Mouse (Mus musculus) gastrocnemius, postnatal 4 days (tissue): ENCODE results near the gene Sec61b. TPM values are rescaled to one million over a fixed set of nuclear protein-coding genes. Genes with fewer than 3 reads are reported as not detected.

Experiments used
- DNase-seq, 2 experiments: peaks; one replicate each; pipeline ENCODE4 v3.0.0; 2021 to 2022; ENCODE audit warnings: low spot score in 2 of 2, mixed read lengths in 2 of 2
- long read RNA-seq, 2 experiments: library from polyadenylated mRNA; stranded (forward); transcript quantifications; one replicate each; pipeline ENCODE4 v2.0.0; 2021
- total RNA-seq, 2 experiments: library from RNA; stranded (reverse); gene quantifications; 2 replicates each; pipeline ENCODE4 v1.2.3; 2021

The Sec61b gene
- 10 to 100 TPM; 73.0 to 74.5 TPM for total RNA-seq
- long read RNA-seq, experiment 1, transcript Sec61b-201 (4 exons, 564 nt): major isoform, 42 of 46 reads
- long read RNA-seq, experiment 1, partial matches to known transcripts: 3 of 46 reads
- long read RNA-seq, experiment 1, other reads (novel, unspliced or antisense): 0 of 46 reads
- long read RNA-seq, experiment 2, transcript Sec61b-201 (4 exons, 564 nt): major isoform, 35 of 42 reads
- long read RNA-seq, experiment 2, partial matches to known transcripts: 5 of 42 reads
- long read RNA-seq, experiment 2, other reads (novel, unspliced or antisense): 1 of 42 reads

DNA sequence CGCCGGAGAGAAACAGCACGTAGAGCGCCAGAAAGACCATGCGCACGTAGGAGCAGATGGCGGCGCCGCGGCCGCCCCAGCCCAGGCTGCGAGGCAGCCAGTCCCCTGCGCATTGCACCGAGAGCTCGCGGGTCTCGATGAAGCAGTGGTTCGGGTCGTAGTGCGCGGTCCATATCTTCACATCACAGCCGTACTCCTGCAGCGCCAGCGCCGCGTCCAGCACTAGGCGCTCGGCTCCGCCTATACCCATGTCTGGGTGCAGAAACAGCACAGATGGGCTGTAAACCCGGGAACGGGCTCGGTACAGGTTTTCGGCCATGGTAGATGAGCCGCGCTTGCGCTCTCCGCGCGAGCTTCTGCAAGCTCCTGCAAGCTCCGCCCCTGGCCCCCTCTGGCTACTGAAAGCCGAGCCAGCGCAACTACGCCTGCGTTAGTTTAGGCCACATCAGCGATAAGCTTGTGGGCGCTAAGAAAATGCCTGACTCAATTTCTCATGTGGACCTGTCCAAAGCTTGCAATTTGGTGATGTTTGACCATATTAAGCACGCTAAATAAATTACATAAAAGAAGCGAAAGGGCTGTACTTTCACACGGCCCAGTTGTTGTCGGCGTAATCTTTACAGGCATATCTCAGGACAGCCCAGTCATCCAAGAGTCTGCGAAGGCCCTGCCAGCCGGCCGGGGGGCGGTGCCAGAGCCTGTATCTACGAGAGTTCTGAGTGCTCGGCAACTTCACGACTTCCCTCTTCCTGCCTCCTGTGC is at the start of gene Sec61b, which contains the start of gene Alg2:
TSS of gene Sec61b (plus strand) at position 691 of the 762 bp plus-strand sequence.
TSS of gene Alg2 (minus strand) at position 366 of the 762 bp plus-strand sequence.
- DNase-seq: peak; percentile 88 to 97

DNA sequence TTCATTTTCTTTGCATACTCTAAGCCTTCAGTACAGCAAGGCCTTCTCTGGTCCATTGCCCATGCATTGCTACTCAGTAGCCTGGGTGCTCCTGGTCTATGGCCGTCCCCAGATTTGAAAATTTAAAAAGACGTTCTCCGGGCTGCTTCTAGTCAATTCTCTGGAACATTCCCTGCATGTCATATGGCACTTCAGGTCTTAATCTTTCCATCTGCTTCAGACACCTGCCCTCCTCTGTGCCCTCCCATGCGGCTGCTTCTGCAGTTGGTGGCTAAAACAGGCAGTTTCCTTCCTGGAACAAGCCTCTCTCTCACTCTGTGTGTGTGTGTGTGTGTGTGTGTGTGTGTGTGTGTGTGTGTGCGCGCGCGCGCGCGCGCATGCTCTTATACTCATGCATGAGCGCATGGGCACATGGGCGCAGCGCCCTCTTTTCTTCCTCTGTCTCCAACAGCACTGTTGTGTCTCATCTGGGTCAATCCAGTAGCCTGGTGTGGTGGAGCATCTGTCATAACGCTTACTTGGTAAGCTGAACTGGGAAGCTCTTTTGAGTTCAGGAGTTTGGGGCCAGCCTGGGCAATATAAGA is 49.1 kb upstream of the Sec61b start:
- DNase-seq: no peak

DNA sequence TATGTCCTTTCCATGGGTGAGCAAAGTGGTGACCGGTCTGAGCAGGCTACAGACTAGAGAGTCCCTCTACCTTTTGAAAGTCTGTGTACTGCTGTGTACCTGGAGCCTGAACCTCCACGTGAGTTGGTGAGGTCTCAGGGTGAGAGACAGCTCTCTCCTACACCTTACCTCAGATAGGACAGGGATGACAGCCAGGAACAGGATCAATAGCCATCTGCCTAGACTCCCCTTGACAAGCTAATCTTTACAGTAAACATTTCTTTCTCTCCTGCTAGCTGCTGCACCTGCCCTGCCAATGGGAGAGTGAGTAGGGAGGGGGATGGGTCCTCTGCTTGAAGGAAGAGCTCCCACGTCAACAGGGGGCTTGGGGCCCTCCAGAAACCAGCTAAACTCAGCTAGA is 46.9 kb upstream of the Sec61b start:
- no peak for DNase-seq

GRCm38 (mm10) chr4:47430557-47430956 is 43.9 kb upstream of the Sec61b start:
- DNase-seq: no peak

GRCm38 (mm10) chr4:47431081-47431480 is 43.4 kb upstream of the Sec61b start:
- no peak for DNase-seq

- no peak for DNase-seq
Observed at GRCm38 (mm10) chr4:47432766-47433165, 41.7 kb upstream of the Sec61b start.

DNA sequence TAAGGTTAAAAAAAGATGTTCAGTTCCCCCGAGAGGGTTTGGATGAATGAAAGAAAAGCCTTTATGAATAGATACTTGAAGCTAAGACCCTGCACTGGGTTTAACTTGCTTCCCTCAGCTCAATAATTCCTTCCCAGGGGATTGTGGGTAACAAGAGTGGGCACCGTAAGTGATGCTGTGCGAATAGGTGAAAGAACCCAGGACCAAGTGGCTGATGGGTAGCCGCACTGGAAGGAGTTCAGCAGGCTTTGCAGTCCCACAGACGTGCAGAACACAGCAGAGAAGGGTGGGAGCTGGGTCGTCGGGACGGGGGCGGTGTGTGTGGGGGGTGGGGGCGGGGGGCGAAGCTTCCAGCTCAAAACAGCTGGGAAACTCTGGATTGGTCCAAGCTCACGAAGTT is 39.3 kb upstream of the Sec61b start:
- no peak for DNase-seq

GRCm38 (mm10) chr4:47435566-47436360 is 38.7 kb upstream of the Sec61b start:
- no peak for DNase-seq

DNA sequence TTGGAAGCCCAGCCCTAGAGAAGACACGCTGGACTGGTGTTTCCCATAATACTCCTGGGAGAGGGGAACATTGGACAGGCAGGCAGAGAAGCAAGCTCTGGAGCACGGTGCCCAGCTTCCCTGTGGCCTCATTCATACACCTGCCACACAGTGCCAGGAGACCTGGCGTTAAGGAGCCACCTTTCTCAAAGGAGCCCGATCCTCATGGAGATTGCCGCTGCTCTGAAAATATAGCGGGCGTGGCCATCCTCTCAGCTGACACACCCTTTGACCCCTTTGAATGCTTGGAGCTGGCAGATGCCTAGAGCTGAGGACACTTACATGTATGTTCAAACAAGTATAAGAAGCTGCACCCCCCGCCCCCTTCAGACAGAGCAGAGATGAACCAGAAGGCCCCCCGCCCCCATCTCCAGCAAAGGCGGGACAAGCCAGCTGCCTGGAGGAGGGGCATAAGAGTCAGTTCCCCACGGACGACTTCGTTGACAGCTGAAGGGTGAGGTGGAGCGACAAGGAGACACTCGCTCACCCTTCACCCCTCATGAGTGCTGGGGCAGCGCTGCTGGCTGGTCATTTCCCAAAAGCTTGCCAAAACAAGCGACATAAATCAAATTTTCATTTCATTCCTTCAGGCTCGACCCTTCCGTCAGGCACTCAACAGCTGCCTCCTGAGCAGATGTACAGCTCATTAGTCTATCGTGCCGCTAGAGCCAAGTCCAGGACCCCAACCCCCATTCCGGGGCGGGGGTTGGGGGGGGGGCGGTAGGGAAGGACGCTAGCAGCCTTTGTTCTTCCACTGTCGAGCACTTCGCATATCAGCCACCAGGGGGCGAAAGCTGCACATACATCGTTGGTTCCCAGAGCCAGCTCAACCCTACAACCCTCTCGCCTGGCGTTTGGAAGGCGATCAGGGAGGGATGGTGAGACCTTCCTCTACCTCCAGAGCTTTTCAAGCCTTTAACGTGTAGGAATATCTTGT is 36.8 kb upstream of the Sec61b start:
- peak; percentile 79 to 85 for DNase-seq

GRCm38 (mm10) chr4:47438956-47439355 is 35.5 kb upstream of the Sec61b start:
- DNase-seq: no peak

GRCm38 (mm10) chr4:47440951-47441350 is 33.5 kb upstream of the Sec61b start:
- DNase-seq: no peak

DNA sequence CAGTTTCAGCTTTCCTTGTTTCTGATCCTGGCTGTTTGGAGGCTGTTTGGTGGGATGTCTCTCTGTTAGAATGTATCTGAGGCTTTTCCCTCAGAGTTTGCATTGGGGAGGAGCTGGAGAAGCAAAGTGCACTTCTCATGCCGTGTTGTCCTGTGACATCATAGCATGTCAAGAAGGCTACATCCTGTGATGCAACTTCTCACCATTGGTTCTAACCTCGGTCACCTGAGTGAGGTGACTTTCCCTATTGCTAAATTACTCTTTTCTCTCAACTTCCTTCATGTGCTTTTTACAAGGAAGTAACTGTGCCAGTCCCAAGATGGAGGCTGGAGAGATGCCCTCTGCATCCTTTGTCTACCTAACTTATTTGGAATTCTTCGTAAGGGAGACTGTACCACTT is 25.9 kb upstream of the Sec61b start:
- DNase-seq: no peak

GRCm38 (mm10) chr4:47449116-47449515 is 25.3 kb upstream of the Sec61b start:
- no peak for DNase-seq

DNA sequence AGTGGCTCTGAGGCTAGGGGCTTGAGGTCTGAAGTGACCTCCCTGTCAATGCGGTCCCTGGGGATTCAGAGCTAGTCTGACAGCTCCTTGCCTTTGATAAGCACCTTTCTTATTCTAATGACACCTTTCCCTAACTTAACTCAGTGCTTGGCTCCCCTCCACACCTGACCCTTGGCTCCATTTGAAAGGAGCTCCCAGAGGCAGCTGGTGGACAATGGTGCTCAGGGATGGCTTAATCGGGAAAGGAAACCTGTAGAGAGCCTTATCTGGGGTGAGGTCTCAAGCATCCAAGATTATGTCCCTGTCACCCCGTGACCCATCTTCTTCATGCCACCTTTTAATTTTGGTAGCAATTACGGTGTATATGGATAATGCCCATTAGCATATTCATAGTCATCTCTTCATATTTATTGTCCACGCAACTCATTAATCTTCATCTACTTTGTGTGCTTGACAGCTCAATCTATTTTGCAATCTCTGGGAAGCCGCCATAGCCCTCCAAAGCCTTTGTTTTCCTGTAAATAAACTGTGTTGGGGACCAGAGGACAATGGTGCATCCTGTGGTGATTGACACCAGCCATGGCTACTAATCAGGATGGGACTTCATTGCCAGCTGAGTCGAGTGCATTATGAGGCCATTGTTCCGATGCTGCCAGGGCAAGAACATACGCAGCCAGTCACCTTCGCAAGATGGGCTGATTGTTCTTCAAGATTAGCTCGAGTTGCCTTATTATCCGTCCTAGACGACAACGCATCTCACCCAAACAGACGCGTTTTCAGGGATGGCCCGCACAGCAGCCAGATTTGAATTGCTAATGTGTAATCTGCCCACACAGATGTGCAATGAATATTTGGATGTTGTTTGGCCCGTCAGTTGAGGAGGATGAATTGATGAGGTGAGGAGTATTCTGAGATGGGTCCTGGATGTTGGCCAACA is 24.6 kb upstream of the Sec61b start:
- no peak for DNase-seq

GRCm38 (mm10) chr4:47467196-47467595 is 7.3 kb upstream of the Sec61b start:
- no peak for DNase-seq

DNA sequence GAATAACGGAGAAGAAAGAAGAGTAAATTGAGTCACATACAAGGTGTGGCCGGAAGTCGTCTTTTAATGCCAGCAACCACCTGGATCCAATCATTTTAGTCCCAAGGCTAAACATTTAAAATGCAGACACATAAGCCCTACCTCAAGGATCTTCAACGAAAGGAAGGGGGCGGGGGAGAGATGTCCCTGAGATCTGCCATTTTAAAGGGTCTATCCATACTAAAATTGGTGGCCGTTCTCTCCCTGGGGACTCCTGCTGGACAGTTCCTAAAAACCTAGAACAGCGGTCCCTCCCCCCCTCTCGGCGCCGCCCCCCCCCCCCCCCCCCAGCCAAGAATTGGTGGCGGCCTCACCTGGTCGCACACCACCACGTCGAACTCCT is 881 bp upstream of the Sec61b start:
- DNase-seq: peak in 1 of 2 experiments; percentile 20

DNA sequence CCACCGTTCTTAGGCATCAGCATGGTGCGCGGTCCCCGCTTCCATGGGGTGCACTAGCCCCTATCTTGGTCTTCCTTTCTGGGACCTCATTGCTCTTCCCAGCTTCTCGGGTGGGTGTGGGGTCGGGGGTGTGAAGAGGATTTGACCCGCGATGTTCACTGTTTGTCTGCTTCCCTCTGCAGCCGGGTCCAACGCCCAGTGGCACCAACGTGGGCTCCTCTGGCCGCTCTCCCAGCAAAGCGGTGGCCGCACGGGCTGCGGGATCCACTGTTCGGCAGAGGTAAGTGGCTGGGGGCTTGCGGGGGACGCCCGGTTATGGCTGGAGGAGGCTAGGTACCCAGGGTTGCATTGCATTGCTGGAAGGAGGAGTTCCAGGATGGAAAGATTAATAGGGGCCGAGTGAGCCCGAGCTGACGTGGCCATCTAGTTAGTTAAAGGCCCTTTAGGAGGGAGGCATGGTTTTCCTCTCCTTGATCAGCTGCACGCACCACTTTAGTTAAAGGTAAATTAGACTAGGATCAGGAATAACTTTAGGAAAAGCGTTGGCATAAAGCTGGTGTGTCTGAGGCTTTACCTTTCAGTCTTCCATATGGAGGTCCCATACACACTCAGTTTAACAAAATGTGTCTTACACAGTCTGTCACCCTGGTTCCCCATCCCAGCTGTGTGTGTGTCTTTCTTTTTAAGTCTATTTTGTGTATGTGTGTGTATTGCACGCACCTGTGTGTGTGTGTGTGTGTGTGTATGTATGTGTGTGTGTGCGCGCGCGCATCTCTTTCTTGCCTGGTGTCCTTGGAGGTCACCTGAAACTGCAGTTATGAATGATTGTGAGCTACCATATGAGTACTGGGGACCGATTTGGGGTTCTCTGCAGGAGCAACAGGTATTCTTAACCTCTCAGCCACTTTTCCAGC is 529 bp downstream of the Sec61b start:
- no peak for DNase-seq

DNA sequence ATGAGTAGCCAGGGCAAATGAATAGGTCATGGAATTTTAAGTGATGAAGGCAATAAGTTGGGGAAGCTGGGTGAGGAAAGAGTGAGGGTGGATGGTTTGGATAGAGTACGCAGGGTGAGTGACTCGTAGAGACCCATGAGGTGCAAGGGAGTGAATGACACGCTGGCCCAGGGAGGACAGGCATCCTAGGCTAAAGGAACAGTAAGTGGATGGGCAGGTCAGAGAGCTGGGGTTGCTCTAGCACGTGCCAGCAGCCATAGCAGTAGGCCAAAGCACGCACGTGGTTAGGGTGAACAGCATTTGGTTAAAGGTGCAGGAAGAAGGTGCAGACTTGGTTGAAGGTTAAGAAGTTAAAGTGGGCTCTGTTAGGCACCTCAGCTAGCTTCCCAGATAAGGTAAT is 3.1 kb downstream of the Sec61b start:
- DNase-seq: no peak
